Mouse (Mus musculus) CH12.LX (cell line): Measurements from ENCODE around the gene Rars2. TPM values are rescaled to one million over a fixed set of nuclear protein-coding genes. Genes with fewer than 3 reads are reported as not detected.

ENCODE experiments used
- DNase-seq: peaks from one replicate; pipeline ENCODE4 v3.0.0-alpha.2; 2013; ENCODE audit errors: extremely low read depth
- H3K27ac ChIP-seq: 2 replicates; pipeline ENCODE4 v1.5.1; 2012; ENCODE audit warnings: low read depth, mild to moderate bottlenecking, control low read depth, moderate library complexity; ENCODE audit not compliant: insufficient read depth
- H3K27me3 ChIP-seq: replicated peaks from 2 replicates; pipeline ENCODE3; 2012; ENCODE audit warnings: inconsistent platforms
- H3K36me3 ChIP-seq, 2 experiments: replicated peaks in 1 of 2; 2 replicates each; pipeline versions ENCODE3 to v1.6.1; 2012; ENCODE audit warnings: inconsistent platforms in 1 of 2, low read length in 1 of 2, mild to moderate bottlenecking in 1 of 2, mixed read lengths in 1 of 2, moderate library complexity in 1 of 2; ENCODE audit not compliant: control insufficient read depth in 1 of 2, insufficient read depth in 1 of 2
- H3K4me1 ChIP-seq, 2 experiments: 2 replicates each; pipeline ENCODE4 v1.6.1; 2012; ENCODE audit warnings: inconsistent platforms in 1 of 2, moderate library complexity in 1 of 2; ENCODE audit not compliant: insufficient read depth in 2 of 2, control insufficient read depth in 1 of 2
- H3K4me2 ChIP-seq: 2 replicates; pipeline ENCODE4 v1.6.1; 2012; ENCODE audit warnings: low read depth, mild to moderate bottlenecking, control low read depth; ENCODE audit not compliant: poor library complexity, insufficient read depth, severe bottlenecking
- H3K4me3 ChIP-seq, 3 experiments: fragments of 150-350 bp in 1 of 3; sonication (generic) in 1 of 3; replicated peaks in 1 of 3; 2 replicates each; pipeline versions ENCODE3 to v1.5.1; 2011 to 2012; ENCODE audit warnings: low read depth in 2 of 3, low read length in 2 of 3, mild to moderate bottlenecking in 2 of 3, moderate library complexity in 2 of 3, control low read depth in 1 of 3, improper control_type of control experiment in 1 of 3, inconsistent platforms in 1 of 3, mixed read lengths in 1 of 3; ENCODE audit not compliant: poor library complexity in 1 of 3
- H3K79me2 ChIP-seq: replicated peaks from 2 replicates; pipeline ENCODE4 v1.6.1; 2012; ENCODE audit warnings: mild to moderate bottlenecking, moderate library complexity; ENCODE audit not compliant: control insufficient read depth, poor library complexity, insufficient read depth, severe bottlenecking; ENCODE audit errors: extremely low read depth
- H3K9ac ChIP-seq: 2 replicates; pipeline ENCODE4 v1.6.1; 2012; ENCODE audit warnings: low read depth, mild to moderate bottlenecking, control low read depth, moderate library complexity; ENCODE audit not compliant: insufficient read depth
- H3K9me3 ChIP-seq: replicated peaks from 2 replicates; pipeline ENCODE3; 2012; ENCODE audit warnings: low read length, inconsistent platforms, mixed read lengths
- CTCF ChIP-seq, 2 experiments: IDR thresholded peaks in 1 of 2; conservative IDR thresholded peaks in 1 of 2; 2 replicates each; pipeline ENCODE4 v1.5.1; 2011 to 2012; ENCODE audit warnings: low read depth in 2 of 2, low read length in 2 of 2, improper control_type of control experiment in 1 of 2, inconsistent platforms in 1 of 2, mild to moderate bottlenecking in 1 of 2, moderate library complexity in 1 of 2
- ETS1 ChIP-seq: conservative IDR thresholded peaks from 2 replicates; pipeline ENCODE4 v1.6.1; 2012; ENCODE audit warnings: low read depth, mild to moderate bottlenecking, inconsistent platforms, low read length, improper control_type of control experiment, moderate library complexity
- MAX ChIP-seq: IDR thresholded peaks from 2 replicates; pipeline ENCODE4 v1.6.1; 2011; ENCODE audit warnings: low read length, improper control_type of control experiment
- NELFE ChIP-seq: IDR thresholded peaks from 2 replicates; pipeline ENCODE4 v1.6.1; 2011; ENCODE audit warnings: low read depth, low read length, improper control_type of control experiment
- POLR2AphosphoS2 ChIP-seq: IDR thresholded peaks from 2 replicates; pipeline ENCODE4 v1.6.1; 2011; ENCODE audit warnings: low read depth, low read length, improper control_type of control experiment
- RAD21 ChIP-seq: IDR thresholded peaks from 2 replicates; pipeline ENCODE4 v1.6.1; 2011; ENCODE audit warnings: low read depth, mild to moderate bottlenecking, low read length, improper control_type of control experiment, moderate library complexity
- TCF12 ChIP-seq: IDR thresholded peaks from 2 replicates; pipeline ENCODE4 v1.6.1; 2014; ENCODE audit warnings: low read depth, mild to moderate bottlenecking, inconsistent platforms, low read length, improper control_type of control experiment
- dilution Hi-C: fragments of 300-500 bp; cut with MboI; formaldehyde crosslinking; loops from 2 replicates; pipeline ENCODE4 v1.14.3; 2020; ENCODE audit warnings: low sequenced_read_pairs; ENCODE audit not compliant: extremely low pct_unique_long_range_greater_than_20kb, extremely low pct_ligation_motif_present
- in situ Hi-C: fragments of 300-500 bp; cut with MboI; formaldehyde crosslinking; loops from 3 replicates; pipeline ENCODE4 v1.14.3; 2019; ENCODE audit warnings: low sequenced_read_pairs, low pct_ligation_motif_present, low pct_unique_long_range_greater_than_20kb, mixed read lengths
- polyA plus RNA-seq: library from polyadenylated mRNA; unstranded; fragments of >175 nt; gene quantifications from 2 replicates; pipeline ENCODE4 v1.2.1, GENCODE M21; 2012; ENCODE audit warnings: low read depth; ENCODE audit not compliant: insufficient read length
- total RNA-seq, 2 experiments: library from RNA; depleted of rRNA; stranded (reverse); fragments of 300-350 nt in 1 of 2; fragments of >200 nt in 1 of 2; gene quantifications; 2 replicates each; pipeline ENCODE4 v1.2.3; 2012 to 2014

Gene Rars2
- total and polyA plus RNA-seq, 3 experiments: 45.4 to 72.6 (median 61.4) TPM

- Histone ChIP-seq H3K27ac (no peak overlapping the region; the same call in 1 of the 2 replicates), H3K27me3 (no peaks in the 10 kb centered on the region), H3K4me1 (peaks cover 0 to 10% of the 10 kb centered on the region in 2 experiments; a peak in 2 of 4 replicates)
- TF ChIP-seq POLR2AphosphoS2 (0 out of 2 replicates have a peak, but pooled peaks have one; percentile 55), MAX (no peak)
- TF ChIP-seq, all 38 proteins: peak for 1
- no peak overlapping the region for H3K9ac ChIP-seq
- peak; percentile 47 for DNase-seq
- in situ Hi-C loops: loop anchor here (25.0 kb wide), 1 partner anchor 1179 kb away; no protein-coding TSS in a partner anchor
- H3K9me3 ChIP-seq: no peaks in the 10 kb centered on the region
- H3K4me2 ChIP-seq: no peak overlapping the region
- dilution Hi-C loops: no loop called here
- peaks cover 15% of the 10 kb centered on the region for H3K79me2 ChIP-seq
- no peak overlapping the region for H3K4me3 ChIP-seq
- peaks cover 33 to 85% of the 10 kb centered on the region in 2 experiments for H3K36me3 ChIP-seq
These were observed 48.5 kb upstream of the Rars2 start for GRCm38 (mm10) chr4:34566226-34566625.

GRCm38 (mm10) chr4:34572876-34573275 is 41.9 kb upstream of the Rars2 start:
- no peak overlapping the region for H3K4me2 ChIP-seq
- no peaks in the 10 kb centered on the region for H3K4me1 ChIP-seq
- H3K27ac ChIP-seq: no peak overlapping the region
- peaks cover 62 to 98% of the 10 kb centered on the region in 2 experiments for H3K36me3 ChIP-seq
- H3K4me3 ChIP-seq: no peak overlapping the region
- in situ Hi-C loops (loop anchor here (25.0 kb wide), 1 partner anchor 1186 kb away; no protein-coding TSS in a partner anchor), dilution Hi-C loops (no loop called here)
- no peak overlapping the region for H3K9ac ChIP-seq
- no peak for DNase-seq
- H3K79me2 ChIP-seq: peaks cover 2% of the 10 kb centered on the region; the same call in 1 of the 2 replicates
- TF ChIP-seq NELFE (no peak), ETS1 (no peak)
- H3K9me3 ChIP-seq: no peaks in the 10 kb centered on the region
- no peaks in the 10 kb centered on the region for H3K27me3 ChIP-seq

GRCm38 (mm10) chr4:34577028-34577427 is 37.7 kb upstream of the Rars2 start:
- Histone ChIP-seq H3K4me2 (no peak overlapping the region), H3K4me3 (no peak overlapping the region), H3K9me3 (no peaks in the 10 kb centered on the region), H3K9ac (no peak overlapping the region), H3K4me1 (no peaks in the 10 kb centered on the region), H3K79me2 (peaks cover 2% of the 10 kb centered on the region; the same call in 1 of the 2 replicates), H3K27me3 (no peaks in the 10 kb centered on the region), H3K36me3 (peaks cover 71 to 95% of the 10 kb centered on the region in 2 experiments), H3K27ac (no peak overlapping the region)
- DNase-seq: no peak
- TF ChIP-seq TCF12 (no peak), CTCF (conservative IDR thresholded peaks at IDR 0.05 in 1 of 2, IDR thresholded peaks at IDR 0.05 in 1 of 2; ENCODE audit: low read depth in 2 of 2, low read length in 2 of 2) (peak in 1 of 2 experiments; percentile 50; a peak in 2 of 4 replicates), RAD21 (peak; percentile 29)
- dilution Hi-C loops (no loop called here), in situ Hi-C loops (no loop called here)
